Mouse (Mus musculus) neural tube, embryonic 14.5 days (tissue): ENCODE results near the gene Fkrp. TPM values are rescaled to one million over a fixed set of nuclear protein-coding genes. Genes with fewer than 3 reads are reported as not detected.

ENCODE experiments used
- ATAC-seq: fragments of 200-750 bp; cut with Nextera tagmentation; 2 replicates; pipeline ENCODE4 v1.8.0; 2017; ENCODE audit warnings: low read depth, mild to moderate bottlenecking, moderate TSS enrichment, moderate library complexity
- H3K27ac ChIP-seq: fragments of 300-500 bp; sonication (generic); 2 replicates; pipeline ENCODE4 v1.5.1; 2014; ENCODE audit warnings: low read depth, mild to moderate bottlenecking, control low read depth, low read length, moderate library complexity, mixed read lengths
- H3K27me3 ChIP-seq: fragments of 300-500 bp; sonication (generic); 2 replicates; pipeline ENCODE4 v1.6.1; 2014; ENCODE audit warnings: low read length; ENCODE audit not compliant: control insufficient read depth, insufficient read depth
- H3K36me3 ChIP-seq: fragments of 300-500 bp; sonication (generic); 2 replicates; pipeline ENCODE4 v1.6.1; 2014; ENCODE audit warnings: low read length, mixed read lengths; ENCODE audit not compliant: control insufficient read depth, insufficient read depth
- H3K4me1 ChIP-seq: fragments of 300-500 bp; sonication (generic); 2 replicates; pipeline ENCODE4 v1.6.1; 2014; ENCODE audit warnings: low read length; ENCODE audit not compliant: control insufficient read depth, insufficient read depth
- H3K4me2 ChIP-seq: fragments of 300-500 bp; sonication (generic); 2 replicates; pipeline ENCODE4 v1.6.1; 2014; ENCODE audit warnings: mild to moderate bottlenecking, low read depth, low read length, control low read depth
- H3K4me3 ChIP-seq: fragments of 300-500 bp; sonication (generic); 2 replicates; pipeline ENCODE4 v1.5.1; 2014; ENCODE audit warnings: low read depth, low read length, control low read depth, mixed read lengths
- H3K9ac ChIP-seq: fragments of 300-500 bp; sonication (generic); replicated peaks from 2 replicates; pipeline ENCODE4 v1.6.1; 2014; ENCODE audit warnings: low read depth, mild to moderate bottlenecking, control low read depth, low read length, mixed read lengths
- H3K9me3 ChIP-seq: fragments of 300-500 bp; sonication (generic); 2 replicates; pipeline ENCODE4 v1.6.1; 2016; ENCODE audit warnings: low read length; ENCODE audit not compliant: control insufficient read depth
- WGBS: fragments of 180-500 bp; shearing (Covaris S2); extraction: QIAGEN DNeasy Blood & Tissue Kit; methylation state at CpG from one replicate; pipeline ENCODE4 v1.1.7; 2014; 5-methylcytosine and 5-hydroxymethylcytosine counted together
- polyA plus RNA-seq: library from polyadenylated mRNA; unstranded; fragments of >200 nt; fragmentation: Nextera tagmentation; extraction: Ambion mirVana; gene quantifications from 2 replicates; pipeline ENCODE4 v1.2.1, GENCODE M21; 2014

Gene Fkrp
- polyA plus RNA-seq, 1 experiment from 2014 or later = 44.5 TPM

- H3K9me3 ChIP-seq = no peaks in the 10 kb centered on the region
- H3K27ac ChIP-seq = no peak overlapping the region
- no peaks in the 10 kb centered on the region for H3K36me3 ChIP-seq
- peaks cover 8% of the 10 kb centered on the region; the same call in 1 of the 2 replicates for H3K4me1 ChIP-seq
- peak overlapping the region; percentile 88; the same call in 1 of the 2 replicates for H3K4me2 ChIP-seq
- no peak overlapping the region for H3K4me3 ChIP-seq
- WGBS = 43% methylated on average over 17 of the region's 17 CpGs
- ATAC-seq = no peak
- H3K27me3 ChIP-seq = no peaks in the 10 kb centered on the region
- H3K9ac ChIP-seq = no peak overlapping the region
Measured at GRCm38 (mm10) chr7:16783758-16784415, 32.6 kb downstream of the Fkrp start.

- Histone ChIP-seq H3K4me1 (peaks cover 8% of the 10 kb centered on the region; the same call in 1 of the 2 replicates), H3K9ac (no peak overlapping the region), H3K9me3 (no peaks in the 10 kb centered on the region), H3K4me3 (no peak overlapping the region; the same call in 1 of the 2 replicates), H3K27ac (no peak overlapping the region), H3K27me3 (no peaks in the 10 kb centered on the region), H3K4me2 (peak overlapping the region; percentile 88; the same call in 1 of the 2 replicates), H3K36me3 (no peaks in the 10 kb centered on the region)
- 28% methylated on average over 10 of the region's 10 CpGs for WGBS
- ATAC-seq = no peak
Measured at GRCm38 (mm10) chr7:16783224-16783688, 33.3 kb downstream of the Fkrp start.

DNA sequence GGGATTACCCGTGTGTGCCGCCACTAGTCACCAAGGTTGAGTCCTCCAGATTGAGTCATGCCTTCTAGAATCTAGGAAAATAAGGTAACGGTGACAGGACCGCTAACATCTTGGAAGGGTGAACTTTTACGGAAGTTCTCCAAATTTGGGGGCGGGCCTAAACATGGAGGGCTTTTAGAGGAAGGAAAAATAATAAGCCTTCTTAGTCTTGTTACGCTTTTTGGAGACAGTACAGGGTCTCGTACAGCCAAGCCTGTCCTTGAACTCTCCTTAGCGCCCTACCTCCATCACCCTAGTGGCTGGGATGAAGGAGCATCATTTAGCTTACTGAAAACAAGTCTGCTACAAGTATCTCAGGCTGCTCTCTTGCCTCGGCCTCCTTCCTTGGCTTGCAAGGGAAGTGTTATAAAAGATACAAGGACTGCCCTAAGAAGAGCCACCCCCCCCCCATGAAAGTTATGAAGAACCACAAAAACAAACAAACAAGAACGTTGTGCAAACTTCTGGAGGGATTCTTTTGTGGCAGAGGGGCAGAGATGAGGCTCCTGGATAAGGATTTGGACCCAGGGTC lies 33.9 kb downstream of the Fkrp start:
- ATAC-seq = no peak
- no peaks in the 10 kb centered on the region for H3K36me3 ChIP-seq
- H3K4me1 ChIP-seq = peaks cover 8% of the 10 kb centered on the region; the same call in 1 of the 2 replicates
- H3K4me3 ChIP-seq = peak overlapping the region; percentile 33
- H3K27ac ChIP-seq = no peak overlapping the region
- H3K27me3 ChIP-seq = no peaks in the 10 kb centered on the region
- H3K4me2 ChIP-seq = peak overlapping the region; percentile 88
- no peaks in the 10 kb centered on the region for H3K9me3 ChIP-seq
- no peak overlapping the region for H3K9ac ChIP-seq
- WGBS = 5% methylated on average over 11 of the region's 11 CpGs

DNA sequence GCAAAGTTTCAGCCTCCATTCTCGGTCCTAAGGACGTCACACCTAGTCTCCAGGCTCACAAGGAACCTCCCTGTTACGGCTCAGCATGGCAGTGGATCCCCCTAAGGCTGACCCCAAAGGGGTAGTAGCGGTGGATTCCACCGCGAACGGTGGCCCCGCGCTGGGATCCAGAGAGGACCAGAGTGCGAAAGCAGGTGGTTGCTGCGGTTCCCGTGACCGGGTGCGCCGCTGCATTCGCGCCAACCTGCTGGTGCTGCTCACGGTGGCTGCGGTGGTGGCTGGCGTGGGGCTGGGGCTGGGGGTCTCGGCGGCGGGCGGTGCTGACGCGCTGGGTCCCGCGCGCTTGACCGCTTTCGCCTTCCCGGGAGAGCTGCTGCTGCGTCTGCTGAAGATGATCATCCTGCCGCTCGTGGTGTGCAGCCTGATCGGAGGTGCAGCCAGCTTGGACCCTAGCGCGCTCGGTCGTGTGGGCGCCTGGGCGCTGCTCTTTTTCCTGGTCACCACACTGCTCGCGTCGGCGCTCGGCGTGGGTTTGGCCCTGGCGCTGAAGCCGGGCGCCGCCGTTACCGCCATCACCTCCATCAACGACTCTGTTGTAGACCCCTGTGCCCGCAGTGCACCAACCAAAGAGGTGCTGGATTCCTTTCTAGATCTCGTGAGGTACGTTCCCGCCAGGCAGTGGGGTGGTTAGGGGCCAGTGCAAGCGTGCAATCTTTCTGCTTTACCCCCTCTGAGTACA lies 34.5 kb downstream of the Fkrp start:
- H3K4me1 ChIP-seq = peaks cover 8% of the 10 kb centered on the region; the same call in 1 of the 2 replicates
- peak; percentile 52 for ATAC-seq
- H3K9ac ChIP-seq = peak overlapping the region; percentile 37
- H3K4me3 ChIP-seq = peak overlapping the region; percentile 33
- WGBS = under 1% methylated on average over 60 of the region's 60 CpGs
- no peaks in the 10 kb centered on the region for H3K36me3 ChIP-seq
- H3K4me2 ChIP-seq = peak overlapping the region; percentile 88
- no peaks in the 10 kb centered on the region for H3K9me3 ChIP-seq
- no peak overlapping the region for H3K27ac ChIP-seq
- H3K27me3 ChIP-seq = no peaks in the 10 kb centered on the region

DNA sequence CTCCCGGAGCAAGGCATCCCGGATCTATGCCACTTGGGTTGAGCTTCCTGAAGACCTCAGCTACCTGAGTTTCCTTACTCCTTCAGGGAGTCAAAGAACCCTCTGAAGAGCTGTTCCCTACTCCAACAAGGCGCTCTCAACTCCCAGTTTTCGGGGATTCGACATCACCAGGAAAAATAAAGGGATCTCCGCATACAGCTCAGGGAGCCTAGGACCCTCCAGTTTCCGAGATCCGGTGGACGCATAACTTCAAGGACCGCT lies 35.0 kb downstream of the Fkrp start:
- Histone ChIP-seq H3K4me1 (peaks cover 8% of the 10 kb centered on the region; the same call in 1 of the 2 replicates), H3K36me3 (no peaks in the 10 kb centered on the region), H3K4me2 (peak overlapping the region; percentile 88), H3K9ac (peak overlapping the region; percentile 37), H3K27ac (no peak overlapping the region), H3K4me3 (peak overlapping the region; percentile 33), H3K27me3 (no peaks in the 10 kb centered on the region), H3K9me3 (no peaks in the 10 kb centered on the region)
- under 1% methylated on average over 10 of the region's 10 CpGs for WGBS
- peak; percentile 15; the same call in 1 of the 2 replicates for ATAC-seq

DNA sequence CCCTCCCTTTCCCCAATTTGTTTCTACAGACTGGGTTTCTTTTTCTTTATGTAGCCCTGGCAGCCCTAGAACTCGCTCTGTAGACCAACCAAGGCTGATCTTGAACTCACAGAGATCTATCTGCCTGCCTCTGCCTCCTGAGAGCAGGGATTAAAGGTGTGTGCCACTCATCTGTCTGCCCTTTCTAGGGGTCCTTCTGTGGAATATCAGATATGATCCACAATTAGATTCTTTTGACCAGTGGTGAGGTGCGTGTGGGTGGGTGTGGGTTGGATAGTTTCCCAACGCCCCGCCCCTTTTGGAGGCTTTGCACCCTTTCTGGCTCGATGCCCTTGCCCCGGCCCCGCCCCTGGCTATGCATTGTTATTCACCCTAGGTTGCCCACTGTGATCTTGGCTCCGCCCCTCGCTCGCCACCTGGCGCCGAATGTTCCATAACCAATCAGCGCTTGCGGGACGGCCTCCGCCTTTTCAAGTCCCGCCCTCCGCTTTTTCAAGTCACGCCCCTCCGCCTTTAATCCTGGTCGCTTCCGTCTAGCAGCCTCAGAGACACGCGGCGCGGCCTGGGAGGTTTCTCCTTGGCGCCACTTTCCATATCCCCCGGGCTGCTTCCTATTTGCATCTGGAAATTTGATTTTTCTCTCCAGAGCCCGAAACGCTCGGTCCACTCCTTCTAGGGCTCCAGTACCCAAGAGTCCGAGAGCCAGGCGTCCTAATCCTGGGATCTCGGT lies 35.5 kb downstream of the Fkrp start, which contains the start of gene Slc1a5:
Gene Slc1a5 (plus strand): TSS at position 516 of the 730 bp plus-strand sequence.
- H3K9me3 ChIP-seq = no peaks in the 10 kb centered on the region
- H3K4me1 ChIP-seq = peaks cover 8% of the 10 kb centered on the region; the same call in 1 of the 2 replicates
- no peak within 1 kb of the TSS for H3K27ac ChIP-seq
- H3K36me3 ChIP-seq = no peaks in the 10 kb centered on the region
- H3K4me3 ChIP-seq = peak within 1 kb of the TSS; percentile 33
- no peaks in the 10 kb centered on the region for H3K27me3 ChIP-seq
- WGBS = 4% methylated on average over 34 of the region's 34 CpGs
- ATAC-seq = peak; percentile 72
- H3K4me2 ChIP-seq = peak within 1 kb of the TSS; percentile 88
- H3K9ac ChIP-seq = peak within 1 kb of the TSS; percentile 37

GRCm38 (mm10) chr7:16780076-16780475 lies 36.5 kb downstream of the Fkrp start:
- Histone ChIP-seq H3K9ac (no peak overlapping the region), H3K27me3 (no peaks in the 10 kb centered on the region), H3K4me1 (peaks cover 8% of the 10 kb centered on the region; the same call in 1 of the 2 replicates), H3K4me3 (no peak overlapping the region), H3K4me2 (no peak overlapping the region), H3K9me3 (no peaks in the 10 kb centered on the region), H3K27ac (no peak overlapping the region), H3K36me3 (no peaks in the 10 kb centered on the region)
- WGBS = 84% methylated on average over 5 of the region's 5 CpGs
- no peak for ATAC-seq

GRCm38 (mm10) chr7:16775888-16776287 lies 40.6 kb downstream of the Fkrp start:
- Histone ChIP-seq H3K27me3 (no peaks in the 10 kb centered on the region), H3K36me3 (no peaks in the 10 kb centered on the region), H3K4me2 (no peak overlapping the region), H3K4me3 (no peak overlapping the region), H3K4me1 (no peaks in the 10 kb centered on the region), H3K9ac (no peak overlapping the region), H3K27ac (no peak overlapping the region), H3K9me3 (no peaks in the 10 kb centered on the region)
- ATAC-seq = no peak
- 58% methylated on average over 5 of the region's 5 CpGs for WGBS
